12 mouse cellular contexts compared by ENCODE assay signal in genomic region chr2:71458624-71459023, GRCm38 (mm10).
"Had no signal": no experiment of that assay in that cellular context is flagged by ENCODE, and none has a peak within 500 bp of the region (broad histone marks: within the 10 kb centered on the region; RNA-seq: fewer than 3 reads in every experiment).

No protein-coding gene starts in this region.

- H3K4me2 ChIP-seq: limb, embryonic 15.5 days; midbrain, embryonic 11.5 days; midbrain, embryonic 15.5 days; neural tube, embryonic 15.5 days had no signal

- H3K9me3 ChIP-seq: limb, embryonic 15.5 days; megakaryocyte, embryonic 14.5 days; midbrain, embryonic 15.5 days; neural tube, embryonic 15.5 days had no signal

- DNase-seq: kidney, adult 8-10 months; kidney, postnatal 25 days; right cerebral cortex, adult 18-20 months; thymus, adult 2 months; thymus, postnatal 25 days had no signal

- H3K27me3 ChIP-seq: limb, embryonic 15.5 days; midbrain, embryonic 15.5 days; neural tube, embryonic 15.5 days had no signal

- H3K9ac ChIP-seq: limb, embryonic 15.5 days; midbrain, embryonic 15.5 days; neural tube, embryonic 15.5 days had no signal

- H3K4me1 ChIP-seq: limb, embryonic 15.5 days had no signal

- H3K36me3 ChIP-seq: limb, embryonic 15.5 days; midbrain, embryonic 15.5 days; neural tube, embryonic 15.5 days had no signal

- H3K27ac ChIP-seq: left cerebral cortex, adult 2 months; limb, embryonic 15.5 days; midbrain, embryonic 15.5 days; neural tube, embryonic 15.5 days had no signal

- ATAC-seq: intestine, postnatal 0 days; midbrain, embryonic 15.5 days had no signal

- H3K4me3 ChIP-seq: left cerebral cortex, adult 2 months; limb, embryonic 15.5 days; megakaryocyte, embryonic 14.5 days; midbrain, embryonic 15.5 days; neural tube, embryonic 15.5 days had no signal
